Mouse (Mus musculus) E14TG2a.4 (cell line): ENCODE measurements around the gene Tmub2.

Experiments used
- H3K27me3 ChIP-seq: 2 replicates; pipeline ENCODE4 v1.6.1; 2014; ENCODE audit warnings: low read length, control low read depth; ENCODE audit not compliant: insufficient read depth
- H3K36me3 ChIP-seq: 2 replicates; pipeline ENCODE4 v1.6.1; 2014; ENCODE audit warnings: low read length, control low read depth; ENCODE audit not compliant: insufficient read depth
- H3K4me1 ChIP-seq: replicated peaks from 2 replicates; pipeline ENCODE4 v1.6.1; 2014; ENCODE audit warnings: low read depth, low read length, control low read depth
- H3K4me3 ChIP-seq: replicated peaks from 2 replicates; pipeline ENCODE4 v1.5.1; 2014; ENCODE audit warnings: mild to moderate bottlenecking, low read length
- H3K9me3 ChIP-seq: 2 replicates; pipeline ENCODE4 v1.6.1; 2014; ENCODE audit warnings: low read length, control low read depth
- CTCF ChIP-seq: conservative IDR thresholded peaks from 2 replicates; pipeline ENCODE4 v1.5.1; 2014; ENCODE audit warnings: low read length
- NANOG ChIP-seq: IDR thresholded peaks from 2 replicates; pipeline ENCODE4 v1.6.1; 2014; ENCODE audit warnings: borderline replicate concordance, low read length, mixed read lengths
- POU5F1 ChIP-seq: IDR thresholded peaks from 2 replicates; pipeline ENCODE4 v1.6.1; 2014; ENCODE audit warnings: low read length, borderline replicate concordance

The Tmub2 gene

DNA sequence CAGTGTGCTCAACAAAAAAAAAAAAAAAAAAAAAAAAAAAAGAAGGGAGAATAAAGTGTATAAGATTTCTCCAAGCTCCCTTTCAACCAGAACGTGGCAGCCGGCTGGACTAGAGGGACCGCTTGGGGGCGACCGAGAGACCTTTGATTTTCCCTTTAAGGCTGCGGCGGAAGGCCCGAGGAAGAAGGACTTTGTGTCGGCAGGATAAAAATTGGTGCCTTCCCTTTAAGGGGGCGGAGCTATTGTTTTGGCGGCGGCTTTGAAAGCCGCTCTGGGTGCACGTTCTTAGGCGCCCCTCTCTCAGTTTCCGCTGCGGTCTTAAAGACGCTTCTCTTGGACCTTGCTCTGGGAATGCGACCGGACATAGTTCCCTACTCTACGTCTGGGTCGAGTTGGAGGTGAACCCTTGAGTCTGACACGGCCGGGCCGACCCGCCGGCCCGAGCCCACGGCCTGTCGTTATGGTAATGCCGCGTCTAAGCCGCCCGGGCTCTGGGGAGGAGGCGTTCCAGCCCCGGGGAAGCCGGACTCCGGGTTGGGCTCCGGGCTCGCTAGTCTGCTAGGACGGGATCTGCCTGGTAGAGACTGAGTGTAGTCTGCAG lies 36.0 kb upstream of the Tmub2 start, which contains the start of gene BC030867:
TSS of gene BC030867 (plus strand) at position 253 of the 601 bp plus-strand sequence.
- Histone ChIP-seq H3K9me3 (no peaks in the 10 kb centered on the region), H3K4me1 (peaks cover 69% of the 10 kb centered on the region), H3K27me3 (peaks cover 18% of the 10 kb centered on the region), H3K4me3 (peak within 1 kb of the TSS; percentile 98), H3K36me3 (peaks cover 34% of the 10 kb centered on the region)
- TF ChIP-seq POU5F1 (no peak), CTCF (peak; percentile 83), NANOG (no peak)

GRCm38 (mm10) chr11:102249351-102250090 lies 35.2 kb upstream of the Tmub2 start:
- peaks cover 15% of the 10 kb centered on the region for H3K27me3 ChIP-seq
- TF ChIP-seq NANOG (no peak), CTCF (no peak), POU5F1 (no peak)
- H3K4me1 ChIP-seq, result peaks cover 74% of the 10 kb centered on the region
- no peaks in the 10 kb centered on the region for H3K9me3 ChIP-seq
- peaks cover 42% of the 10 kb centered on the region for H3K36me3 ChIP-seq
- H3K4me3 ChIP-seq, result peak overlapping the region; percentile 98

- Histone ChIP-seq H3K36me3 (peaks cover 96% of the 10 kb centered on the region), H3K9me3 (no peaks in the 10 kb centered on the region; the same call in 1 of the 2 replicates), H3K27me3 (no peaks in the 10 kb centered on the region), H3K4me1 (peaks cover 92% of the 10 kb centered on the region), H3K4me3 (0 out of 2 replicates have a peak overlapping the region, but pooled peaks have one; percentile 21)
- TF ChIP-seq CTCF, result peak; percentile 58
- no peak for TF ChIP-seq NANOG
- TF ChIP-seq POU5F1, result no peak
Measured at GRCm38 (mm10) chr11:102257514-102257913, 27.2 kb upstream of the Tmub2 start.

DNA sequence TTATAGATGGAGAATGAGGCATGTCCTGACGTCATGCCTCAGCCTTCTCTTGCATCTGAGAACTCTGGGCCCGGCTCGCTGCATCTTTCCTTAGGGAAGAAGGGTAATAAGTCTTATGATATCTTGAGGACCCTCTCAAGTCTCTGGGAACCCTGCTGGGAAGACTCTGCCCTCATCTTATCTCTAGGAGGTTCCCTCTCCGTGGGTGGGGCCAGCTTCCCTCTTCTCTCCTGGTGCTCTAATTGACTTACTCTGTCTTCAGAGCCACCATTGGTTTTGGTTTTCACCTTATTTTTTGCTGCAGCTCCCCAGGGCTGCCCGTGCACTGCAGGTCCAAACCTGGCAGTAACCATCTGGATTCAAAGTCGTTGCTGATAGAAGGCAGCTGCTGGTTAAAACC lies 26.6 kb upstream of the Tmub2 start:
- Histone ChIP-seq H3K27me3 (no peaks in the 10 kb centered on the region), H3K36me3 (peaks cover 96% of the 10 kb centered on the region), H3K4me3 (no peak overlapping the region), H3K4me1 (peaks cover 93% of the 10 kb centered on the region), H3K9me3 (no peaks in the 10 kb centered on the region; the same call in 1 of the 2 replicates)
- TF ChIP-seq NANOG (no peak), POU5F1 (no peak), CTCF (no peak)

GRCm38 (mm10) chr11:102258521-102258920 lies 26.2 kb upstream of the Tmub2 start:
- no peaks in the 10 kb centered on the region; the same call in 1 of the 2 replicates for H3K9me3 ChIP-seq
- no peak for TF ChIP-seq NANOG
- TF ChIP-seq CTCF, result peak; percentile 62
- no peak for TF ChIP-seq POU5F1
- H3K4me3 ChIP-seq, result no peak overlapping the region
- peaks cover 93% of the 10 kb centered on the region for H3K4me1 ChIP-seq
- peaks cover 96% of the 10 kb centered on the region for H3K36me3 ChIP-seq
- H3K27me3 ChIP-seq, result no peaks in the 10 kb centered on the region

DNA sequence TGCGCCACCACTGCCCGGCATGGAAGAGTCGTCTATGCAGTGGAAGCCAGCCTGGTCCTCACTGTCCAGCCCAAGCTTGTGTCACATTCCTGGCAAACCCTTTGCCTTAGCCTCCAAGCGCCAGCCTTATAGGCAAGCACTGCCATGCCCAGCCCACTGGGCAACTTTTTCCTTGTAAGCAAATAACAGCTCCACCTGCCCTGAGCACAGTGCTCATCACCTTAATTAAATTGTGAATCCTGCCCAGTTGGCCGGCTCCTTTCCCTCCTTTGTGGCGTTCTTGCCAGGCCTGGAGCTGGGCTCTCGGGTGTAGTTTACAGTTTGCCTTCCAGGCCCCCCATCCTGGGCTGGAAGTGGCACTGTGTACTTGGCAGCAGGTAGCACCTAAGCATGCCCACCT lies 21.5 kb upstream of the Tmub2 start:
- TF ChIP-seq CTCF (no peak), NANOG (no peak), POU5F1 (no peak)

GRCm38 (mm10) chr11:102265816-102266215 lies 18.9 kb upstream of the Tmub2 start:
- Histone ChIP-seq H3K36me3 (peaks cover 45% of the 10 kb centered on the region), H3K9me3 (no peaks in the 10 kb centered on the region), H3K4me3 (peak overlapping the region; percentile 45), H3K27me3 (no peaks in the 10 kb centered on the region), H3K4me1 (peaks cover 85% of the 10 kb centered on the region)
- TF ChIP-seq POU5F1 (no peak), CTCF (no peak), NANOG (no peak)

More for the DNA sequence above, 21.5 kb upstream of the Tmub2 start:
- H3K4me3 ChIP-seq, result no peak overlapping the region
- H3K36me3 ChIP-seq, result peaks cover 68% of the 10 kb centered on the region
- peaks cover 92% of the 10 kb centered on the region for H3K4me1 ChIP-seq
- no peaks in the 10 kb centered on the region for H3K27me3 ChIP-seq
- H3K9me3 ChIP-seq, result no peaks in the 10 kb centered on the region

- H3K4me1 ChIP-seq, result peaks cover 78% of the 10 kb centered on the region
- H3K27me3 ChIP-seq, result no peaks in the 10 kb centered on the region
- H3K36me3 ChIP-seq, result peaks cover 36% of the 10 kb centered on the region
- TF ChIP-seq CTCF, result no peak
- TF ChIP-seq POU5F1, result no peak
- peak overlapping the region; percentile 43; the same call in 1 of the 2 replicates for H3K4me3 ChIP-seq
- H3K9me3 ChIP-seq, result no peaks in the 10 kb centered on the region
Measured at GRCm38 (mm10) chr11:102266631-102267355, 17.9 kb upstream of the Tmub2 start.

- H3K36me3 ChIP-seq, result peaks cover 29% of the 10 kb centered on the region
- H3K27me3 ChIP-seq, result peaks cover 5% of the 10 kb centered on the region; the same call in 1 of the 2 replicates
- H3K4me1 ChIP-seq, result peaks cover 78% of the 10 kb centered on the region
- H3K9me3 ChIP-seq, result no peaks in the 10 kb centered on the region
- H3K4me3 ChIP-seq, result no peak overlapping the region
- TF ChIP-seq POU5F1, result no peak
- TF ChIP-seq CTCF, result peak; percentile 55
Measured at GRCm38 (mm10) chr11:102267480-102267879, 17.3 kb upstream of the Tmub2 start.
